Mouse (Mus musculus): ENCODE measurements around the gene Iqgap2. TPM values are rescaled to one million over a fixed set of nuclear protein-coding genes. Genes with fewer than 3 reads are reported as not detected.

The Iqgap2 gene
- 0.69 to 1.0 TPM (median 0.81 TPM) in 4 replicates for total RNA-seq (2023)

GRCm38 (mm10) chr13:95891491-95891925 lies at the start of gene Iqgap2:
Gene Iqgap2, minus strand, starts transcription at chr13:95891922.

DNA sequence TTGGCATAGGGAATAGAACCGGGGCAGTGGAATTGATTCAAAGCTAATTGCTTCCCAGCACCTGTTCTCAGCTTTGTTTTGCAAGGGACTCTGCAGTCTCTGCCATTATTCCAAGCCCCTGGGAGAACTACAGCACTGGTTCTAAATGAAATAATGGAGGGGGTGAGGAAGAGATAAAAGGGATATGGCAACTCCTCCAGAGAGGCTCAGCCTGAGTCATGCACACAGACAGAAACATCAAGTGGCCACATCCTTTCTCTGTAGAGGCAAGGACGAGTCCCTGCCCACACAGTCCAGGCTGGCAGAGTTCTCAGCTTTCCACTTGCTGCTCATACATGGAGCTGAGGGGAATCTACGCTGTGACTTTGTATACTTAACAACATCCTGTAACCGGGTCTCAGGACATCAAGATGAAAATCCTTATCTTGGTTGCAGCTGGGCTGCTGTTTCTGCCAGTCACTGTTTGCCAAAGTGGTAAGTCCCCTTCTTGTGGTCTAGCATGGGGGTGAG lies 195.0 kb downstream of the Iqgap2 start, which contains the start of gene F2rl2:
Gene F2rl2 (plus strand): TSS at position 200 of the 510 bp plus-strand sequence.

GRCm38 (mm10) chr13:95618309-95618712 lies 273.4 kb downstream of the Iqgap2 start, which contains the start of gene F2r:
Gene F2r, minus strand, starts transcription at chr13:95618487.

Other genes starting within 250 kb of the Iqgap2 start
- not detected in 4 replicates for gene F2rl2, start 195.1 kb downstream of the Iqgap2 start, total RNA-seq (2023)
- gene Gm20075, start 189.5 kb upstream of the Iqgap2 start, total RNA-seq (2023), result 7.4 to 9.9 TPM (median 9.3 TPM) in 4 replicates
- not detected in 4 replicates for gene Gm17190, start 190.1 kb upstream of the Iqgap2 start, total RNA-seq (2023)
- gene Sv2c, start 240.7 kb upstream of the Iqgap2 start, total RNA-seq (2023), result 0.09 to 0.52 TPM (median 0.15 TPM) in 4 replicates

All from B cell, adult 62 days (primary cell).